Mouse (Mus musculus) kidney, postnatal 0 days (tissue): ENCODE measurements around the gene Grin2a. TPM values are rescaled to one million over a fixed set of nuclear protein-coding genes. Genes with fewer than 3 reads are reported as not detected.

Source experiments
- ATAC-seq: fragments of 200-750 bp; cut with Nextera tagmentation; replicated peaks from 2 replicates; pipeline ENCODE4 v1.8.0; 2017; ENCODE audit warnings: low read depth, moderate number of reproducible peaks, moderate TSS enrichment, moderate library complexity; ENCODE audit not compliant: low FRiP score
- DNase-seq: peaks from one replicate; pipeline ENCODE4 v3.0.0-alpha.2; 2016; ENCODE audit warnings: low spot score
- H3K27ac ChIP-seq: fragments of 300-500 bp; sonication (generic); 2 replicates; pipeline ENCODE4 v1.5.1; 2014; ENCODE audit warnings: mild to moderate bottlenecking
- H3K27me3 ChIP-seq: fragments of 300-500 bp; sonication (generic); 2 replicates; pipeline ENCODE4 v1.6.1; 2014; ENCODE audit warnings: low read length, mixed read lengths; ENCODE audit not compliant: insufficient read depth
- H3K36me3 ChIP-seq: fragments of 300-500 bp; sonication (generic); 2 replicates; pipeline ENCODE4 v1.6.1; 2014; ENCODE audit warnings: low read length, mixed read lengths; ENCODE audit not compliant: insufficient read depth
- H3K4me1 ChIP-seq: fragments of 300-500 bp; sonication (generic); replicated peaks from 2 replicates; pipeline ENCODE4 v1.6.1; 2014; ENCODE audit warnings: antibody characterized with exemption, low read length, mixed read lengths; ENCODE audit not compliant: insufficient read depth
- H3K4me2 ChIP-seq: fragments of 300-500 bp; sonication (generic); 2 replicates; pipeline ENCODE4 v1.6.1; 2014; ENCODE audit warnings: mild to moderate bottlenecking, low read length, moderate library complexity, mixed read lengths
- H3K4me3 ChIP-seq: fragments of 300-500 bp; sonication (generic); replicated peaks from 2 replicates; pipeline ENCODE4 v1.5.1; 2014; ENCODE audit warnings: low read depth, low read length
- H3K9ac ChIP-seq: fragments of 300-500 bp; sonication (generic); 2 replicates; pipeline ENCODE4 v1.6.1; 2014; ENCODE audit warnings: low read depth, low read length
- H3K9me3 ChIP-seq: fragments of 300-500 bp; sonication (generic); replicated peaks from 2 replicates; pipeline ENCODE4 v1.6.1; 2016; ENCODE audit warnings: low read length, inconsistent platforms, mixed read lengths
- CTCF ChIP-seq: IDR thresholded peaks from 2 replicates; pipeline ENCODE4 v1.5.1; 2016; ENCODE audit warnings: antibody characterized with exemption, low read depth, mild to moderate bottlenecking, moderate library complexity
- WGBS: fragments of 180-500 bp; shearing (Covaris S2); extraction: QIAGEN DNeasy Blood & Tissue Kit; methylation state at CpG from one replicate; pipeline ENCODE4 v1.1.7; 2014; 5-methylcytosine and 5-hydroxymethylcytosine counted together
- polyA plus RNA-seq: library from polyadenylated mRNA; unstranded; fragments of >200 nt; fragmentation: Nextera tagmentation; extraction: Ambion mirVana; gene quantifications from 2 replicates; pipeline ENCODE4 v1.2.1, GENCODE M21; 2015

The Grin2a gene
- polyA plus RNA-seq, 1 experiment from 2014 or later: 0.08 TPM

GRCm38 (mm10) chr16:9949250-9949649 lies 46.1 kb downstream of the Grin2a start:
- Histone ChIP-seq H3K36me3 (no peaks in the 10 kb centered on the region), H3K9ac (no peak overlapping the region), H3K4me1 (no peaks in the 10 kb centered on the region), H3K4me2 (no peak overlapping the region), H3K27ac (no peak overlapping the region), H3K9me3 (no peaks in the 10 kb centered on the region), H3K27me3 (no peaks in the 10 kb centered on the region), H3K4me3 (no peak overlapping the region)
- no peak for TF ChIP-seq CTCF
- ATAC-seq (no peak), DNase-seq (no peak)
- WGBS: 59% methylated on average over 3 of the region's 3 CpGs

GRCm38 (mm10) chr16:9947430-9947829 lies 47.9 kb downstream of the Grin2a start:
- Histone ChIP-seq H3K4me1 (no peaks in the 10 kb centered on the region), H3K27me3 (no peaks in the 10 kb centered on the region), H3K4me2 (no peak overlapping the region), H3K9ac (no peak overlapping the region), H3K36me3 (no peaks in the 10 kb centered on the region), H3K4me3 (no peak overlapping the region), H3K9me3 (no peaks in the 10 kb centered on the region), H3K27ac (no peak overlapping the region)
- ATAC-seq: no peak
- no peak for TF ChIP-seq CTCF
- WGBS: 84% methylated on average over 3 of the region's 3 CpGs
- DNase-seq: no peak

GRCm38 (mm10) chr16:9944836-9945235 lies 50.5 kb downstream of the Grin2a start:
- WGBS: 65% methylated on average over 5 of the region's 5 CpGs
- Histone ChIP-seq H3K27ac (no peak overlapping the region), H3K9ac (no peak overlapping the region), H3K4me2 (no peak overlapping the region), H3K27me3 (no peaks in the 10 kb centered on the region), H3K4me1 (no peaks in the 10 kb centered on the region), H3K4me3 (no peak overlapping the region), H3K36me3 (no peaks in the 10 kb centered on the region), H3K9me3 (no peaks in the 10 kb centered on the region)
- DNase-seq: no peak
- no peak for TF ChIP-seq CTCF
- ATAC-seq: no peak

GRCm38 (mm10) chr16:9941306-9941930 lies 53.9 kb downstream of the Grin2a start:
- peak; percentile 43; the same call in 1 of the 2 replicates for TF ChIP-seq CTCF
- Histone ChIP-seq H3K9me3 (no peaks in the 10 kb centered on the region), H3K36me3 (no peaks in the 10 kb centered on the region), H3K27me3 (no peaks in the 10 kb centered on the region), H3K4me3 (no peak overlapping the region), H3K27ac (no peak overlapping the region), H3K4me2 (no peak overlapping the region), H3K9ac (no peak overlapping the region), H3K4me1 (no peaks in the 10 kb centered on the region)
- DNase-seq (no peak), ATAC-seq (no peak)
- 21% methylated on average over 8 of the region's 8 CpGs for WGBS

- no peak overlapping the region for H3K4me2 ChIP-seq
- no peak overlapping the region for H3K9ac ChIP-seq
- H3K4me1 ChIP-seq: no peaks in the 10 kb centered on the region
- no peak for TF ChIP-seq CTCF
- ATAC-seq: no peak
- no peak overlapping the region for H3K4me3 ChIP-seq
- 86% methylated on average over 7 of the region's 7 CpGs for WGBS
- H3K27me3 ChIP-seq: no peaks in the 10 kb centered on the region
- DNase-seq: no peak
- H3K9me3 ChIP-seq: no peaks in the 10 kb centered on the region
- no peak overlapping the region for H3K27ac ChIP-seq
- no peaks in the 10 kb centered on the region for H3K36me3 ChIP-seq
These were observed 54.6 kb downstream of the Grin2a start for GRCm38 (mm10) chr16:9940716-9941115.

GRCm38 (mm10) chr16:9910672-9911071 lies 84.7 kb downstream of the Grin2a start:
- DNase-seq (no peak), ATAC-seq (no peak)
- TF ChIP-seq CTCF: no peak
- H3K36me3 ChIP-seq: no peaks in the 10 kb centered on the region
- H3K9me3 ChIP-seq: no peaks in the 10 kb centered on the region
- no peak overlapping the region for H3K4me2 ChIP-seq
- no peak overlapping the region for H3K4me3 ChIP-seq
- no peaks in the 10 kb centered on the region for H3K27me3 ChIP-seq
- no peaks in the 10 kb centered on the region for H3K4me1 ChIP-seq
- WGBS: 85% methylated on average over 3 of the region's 3 CpGs
- H3K9ac ChIP-seq: no peak overlapping the region
- no peak overlapping the region for H3K27ac ChIP-seq

GRCm38 (mm10) chr16:9909225-9909624 lies 86.1 kb downstream of the Grin2a start:
- ATAC-seq (no peak), DNase-seq (no peak)
- no peak overlapping the region for H3K9ac ChIP-seq
- no peak overlapping the region for H3K27ac ChIP-seq
- TF ChIP-seq CTCF: no peak
- H3K36me3 ChIP-seq: no peaks in the 10 kb centered on the region
- no peaks in the 10 kb centered on the region for H3K9me3 ChIP-seq
- no peaks in the 10 kb centered on the region for H3K4me1 ChIP-seq
- 83% methylated on average over 4 of the region's 4 CpGs for WGBS
- H3K27me3 ChIP-seq: no peaks in the 10 kb centered on the region
- no peak overlapping the region for H3K4me2 ChIP-seq
- no peak overlapping the region for H3K4me3 ChIP-seq
